Mouse (Mus musculus) CH12.LX (cell line): ENCODE data around the gene Gm28038. TPM values are rescaled to one million over a fixed set of nuclear protein-coding genes. Genes with fewer than 3 reads are reported as not detected.

Experiments
- DNase-seq: peaks from one replicate; pipeline ENCODE4 v3.0.0-alpha.2; 2013; ENCODE audit errors: extremely low read depth
- H3K27ac ChIP-seq: 2 replicates; pipeline ENCODE4 v1.5.1; 2012; ENCODE audit warnings: low read depth, mild to moderate bottlenecking, control low read depth, moderate library complexity; ENCODE audit not compliant: insufficient read depth
- H3K27me3 ChIP-seq: replicated peaks from 2 replicates; pipeline ENCODE3; 2012; ENCODE audit warnings: inconsistent platforms
- H3K36me3 ChIP-seq, 2 experiments: replicated peaks in 1 of 2; 2 replicates each; pipeline versions ENCODE3 to v1.6.1; 2012; ENCODE audit warnings: inconsistent platforms in 1 of 2, low read length in 1 of 2, mild to moderate bottlenecking in 1 of 2, mixed read lengths in 1 of 2, moderate library complexity in 1 of 2; ENCODE audit not compliant: control insufficient read depth in 1 of 2, insufficient read depth in 1 of 2
- H3K4me1 ChIP-seq, 2 experiments: 2 replicates each; pipeline ENCODE4 v1.6.1; 2012; ENCODE audit warnings: inconsistent platforms in 1 of 2, moderate library complexity in 1 of 2; ENCODE audit not compliant: insufficient read depth in 2 of 2, control insufficient read depth in 1 of 2
- H3K4me2 ChIP-seq: 2 replicates; pipeline ENCODE4 v1.6.1; 2012; ENCODE audit warnings: low read depth, mild to moderate bottlenecking, control low read depth; ENCODE audit not compliant: poor library complexity, insufficient read depth, severe bottlenecking
- H3K4me3 ChIP-seq, 3 experiments: fragments of 150-350 bp in 1 of 3; sonication (generic) in 1 of 3; replicated peaks in 1 of 3; 2 replicates each; pipeline versions ENCODE3 to v1.5.1; 2011 to 2012; ENCODE audit warnings: low read depth in 2 of 3, low read length in 2 of 3, mild to moderate bottlenecking in 2 of 3, moderate library complexity in 2 of 3, control low read depth in 1 of 3, improper control_type of control experiment in 1 of 3, inconsistent platforms in 1 of 3, mixed read lengths in 1 of 3; ENCODE audit not compliant: poor library complexity in 1 of 3
- H3K79me2 ChIP-seq: replicated peaks from 2 replicates; pipeline ENCODE4 v1.6.1; 2012; ENCODE audit warnings: mild to moderate bottlenecking, moderate library complexity; ENCODE audit not compliant: control insufficient read depth, poor library complexity, insufficient read depth, severe bottlenecking; ENCODE audit errors: extremely low read depth
- H3K9ac ChIP-seq: 2 replicates; pipeline ENCODE4 v1.6.1; 2012; ENCODE audit warnings: low read depth, mild to moderate bottlenecking, control low read depth, moderate library complexity; ENCODE audit not compliant: insufficient read depth
- H3K9me3 ChIP-seq: replicated peaks from 2 replicates; pipeline ENCODE3; 2012; ENCODE audit warnings: low read length, inconsistent platforms, mixed read lengths
- CHD2 ChIP-seq: IDR thresholded peaks from 2 replicates; pipeline ENCODE4 v1.6.1; 2011; ENCODE audit warnings: low read length, improper control_type of control experiment
- ETS1 ChIP-seq: conservative IDR thresholded peaks from 2 replicates; pipeline ENCODE4 v1.6.1; 2012; ENCODE audit warnings: low read depth, mild to moderate bottlenecking, inconsistent platforms, low read length, improper control_type of control experiment, moderate library complexity
- IRF4 ChIP-seq: IDR thresholded peaks from 2 replicates; pipeline ENCODE4 v1.6.1; 2014; ENCODE audit warnings: low read depth, mild to moderate bottlenecking, inconsistent platforms, low read length, improper control_type of control experiment
- JUN ChIP-seq: IDR thresholded peaks from 2 replicates; pipeline ENCODE4 v1.6.1; 2011; ENCODE audit warnings: low read depth, mild to moderate bottlenecking, low read length, improper control_type of control experiment, moderate library complexity; ENCODE audit not compliant: insufficient read depth
- MXI1 ChIP-seq: IDR thresholded peaks from 2 replicates; pipeline ENCODE4 v1.6.1; 2011; ENCODE audit warnings: mild to moderate bottlenecking, low read depth, low read length, improper control_type of control experiment
- MYC ChIP-seq: IDR thresholded peaks from 2 replicates; pipeline ENCODE4 v1.6.1; 2011; ENCODE audit warnings: low read depth, mild to moderate bottlenecking, improper control_type of control experiment, low read length
- NELFE ChIP-seq: IDR thresholded peaks from 2 replicates; pipeline ENCODE4 v1.6.1; 2011; ENCODE audit warnings: low read depth, low read length, improper control_type of control experiment
- NRF1 ChIP-seq: IDR thresholded peaks from 2 replicates; pipeline ENCODE4 v1.6.1; 2014; ENCODE audit warnings: low read depth, mild to moderate bottlenecking, inconsistent platforms, low read length, improper control_type of control experiment, moderate library complexity
- PAX5 ChIP-seq: IDR thresholded peaks from 2 replicates; pipeline ENCODE4 v1.6.1; 2012; ENCODE audit warnings: low read length, inconsistent platforms, mixed read lengths
- POLR2AphosphoS2 ChIP-seq: IDR thresholded peaks from 2 replicates; pipeline ENCODE4 v1.6.1; 2011; ENCODE audit warnings: low read depth, low read length, improper control_type of control experiment
- RCOR1 ChIP-seq: conservative IDR thresholded peaks from 2 replicates; pipeline ENCODE4 v1.6.1; 2012; ENCODE audit warnings: low read depth, mild to moderate bottlenecking, inconsistent platforms, low read length, improper control_type of control experiment
- SIN3A ChIP-seq: IDR thresholded peaks from 2 replicates; pipeline ENCODE4 v1.6.1; 2012; ENCODE audit warnings: low read length, improper control_type of control experiment, inconsistent platforms
- TCF12 ChIP-seq: IDR thresholded peaks from 2 replicates; pipeline ENCODE4 v1.6.1; 2014; ENCODE audit warnings: low read depth, mild to moderate bottlenecking, inconsistent platforms, low read length, improper control_type of control experiment
- USF1 ChIP-seq: IDR thresholded peaks from 2 replicates; pipeline ENCODE4 v1.6.1; 2014; ENCODE audit warnings: low read depth, mild to moderate bottlenecking, inconsistent platforms, low read length, improper control_type of control experiment
- ZKSCAN1 ChIP-seq: IDR thresholded peaks from 2 replicates; pipeline ENCODE4 v1.6.1; 2012; ENCODE audit warnings: low read depth, inconsistent platforms, low read length, improper control_type of control experiment, borderline replicate concordance
- ZMIZ1 ChIP-seq: IDR thresholded peaks from 2 replicates; pipeline ENCODE4 v1.6.1; 2012; ENCODE audit warnings: low read depth, mild to moderate bottlenecking, inconsistent platforms, low read length, improper control_type of control experiment
- ZNF384 ChIP-seq: IDR thresholded peaks from 2 replicates; pipeline ENCODE4 v1.6.1; 2012; ENCODE audit warnings: low read depth, low read length, improper control_type of control experiment, inconsistent platforms
- dilution Hi-C: fragments of 300-500 bp; cut with MboI; formaldehyde crosslinking; loops from 2 replicates; pipeline ENCODE4 v1.14.3; 2020; ENCODE audit warnings: low sequenced_read_pairs; ENCODE audit not compliant: extremely low pct_unique_long_range_greater_than_20kb, extremely low pct_ligation_motif_present
- in situ Hi-C: fragments of 300-500 bp; cut with MboI; formaldehyde crosslinking; loops from 3 replicates; pipeline ENCODE4 v1.14.3; 2019; ENCODE audit warnings: low sequenced_read_pairs, low pct_ligation_motif_present, low pct_unique_long_range_greater_than_20kb, mixed read lengths
- polyA plus RNA-seq: library from polyadenylated mRNA; unstranded; fragments of >175 nt; gene quantifications from 2 replicates; pipeline ENCODE4 v1.2.1, GENCODE M21; 2012; ENCODE audit warnings: low read depth; ENCODE audit not compliant: insufficient read length
- total RNA-seq, 2 experiments: library from RNA; depleted of rRNA; stranded (reverse); fragments of 300-350 nt in 1 of 2; fragments of >200 nt in 1 of 2; gene quantifications; 2 replicates each; pipeline ENCODE4 v1.2.3; 2012 to 2014

Gm28038 gene
- total and polyA plus RNA-seq, 3 experiments, result not detected

GRCm38 (mm10) chr2:30343601-30344137 lies 62.8 kb downstream of the Gm28038 start:
- no peak overlapping the region for H3K4me2 ChIP-seq
- dilution Hi-C loops, result no loop called here

GRCm38 (mm10) chr2:30345971-30346676 lies 65.3 kb downstream of the Gm28038 start:
- H3K4me1 ChIP-seq, result peaks cover 5 to 42% of the 10 kb centered on the region in 2 experiments; a peak in 3 of 4 replicates
- H3K27ac ChIP-seq, result no peak overlapping the region
- H3K27me3 ChIP-seq, result no peaks in the 10 kb centered on the region
- TF ChIP-seq TCF12 (no peak), MXI1 (no peak), PAX5 (no peak), JUN (no peak), RCOR1 (no peak), ZMIZ1 (no peak), SIN3A (no peak)
- H3K36me3 ChIP-seq, result peaks cover 80 to 98% of the 10 kb centered on the region in 2 experiments
- H3K4me3 ChIP-seq, result no peak overlapping the region
- H3K9ac ChIP-seq, result no peak overlapping the region
- no peaks in the 10 kb centered on the region for H3K79me2 ChIP-seq
- peak; percentile 19 for DNase-seq
- dilution Hi-C loops (no loop called here), in situ Hi-C loops (no loop called here)
- no peak overlapping the region for H3K4me2 ChIP-seq
- no peaks in the 10 kb centered on the region for H3K9me3 ChIP-seq

More at GRCm38 (mm10) chr2:30343601-30344137, 62.8 kb downstream of the Gm28038 start:
- in situ Hi-C loops, result no loop called here
- Histone ChIP-seq H3K27ac (no peak overlapping the region), H3K9ac (no peak overlapping the region), H3K79me2 (no peaks in the 10 kb centered on the region), H3K4me3 (no peak overlapping the region), H3K36me3 (peaks cover 88 to 98% of the 10 kb centered on the region in 2 experiments), H3K9me3 (no peaks in the 10 kb centered on the region), H3K4me1 (peaks cover 0 to 28% of the 10 kb centered on the region in 2 experiments; a peak in 2 of 4 replicates), H3K27me3 (no peaks in the 10 kb centered on the region)
- no peak for TF ChIP-seq ZKSCAN1
- no peak for TF ChIP-seq NRF1
- TF ChIP-seq TCF12, result no peak
- TF ChIP-seq POLR2AphosphoS2, result no peak
- no peak for TF ChIP-seq ZNF384
- TF ChIP-seq PAX5, result no peak
- no peak for DNase-seq

DNA sequence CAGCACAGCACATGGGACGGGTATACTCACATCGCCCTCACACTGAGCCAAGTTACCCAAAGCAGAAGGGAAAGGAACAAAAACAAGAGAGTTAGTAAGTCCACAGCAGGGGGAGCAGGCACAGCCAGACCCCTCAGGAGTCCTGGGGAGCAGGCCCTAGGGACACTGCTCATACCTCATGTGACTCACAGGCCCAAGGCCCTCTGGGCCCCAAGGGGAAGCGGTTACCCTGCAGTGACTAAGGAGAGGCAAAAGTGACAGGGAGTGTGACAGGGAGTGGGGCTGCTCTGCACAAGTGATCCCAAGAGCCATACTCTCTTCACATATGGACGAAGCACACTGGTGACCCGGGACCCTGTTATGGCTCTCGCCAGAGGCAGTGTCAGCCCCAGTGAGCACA lies 68.4 kb downstream of the Gm28038 start:
- H3K9me3 ChIP-seq, result no peaks in the 10 kb centered on the region
- no peak overlapping the region for H3K4me2 ChIP-seq
- H3K79me2 ChIP-seq, result no peaks in the 10 kb centered on the region
- peak; percentile 17 for DNase-seq
- H3K4me3 ChIP-seq, result no peak overlapping the region
- no peak overlapping the region for H3K9ac ChIP-seq
- H3K36me3 ChIP-seq, result peaks cover 65 to 90% of the 10 kb centered on the region in 2 experiments
- 0 out of 2 replicates have a peak overlapping the region, but pooled peaks have one; percentile 26 for H3K27ac ChIP-seq
- no peaks in the 10 kb centered on the region for H3K27me3 ChIP-seq
- TF ChIP-seq IRF4 (no peak), NRF1 (no peak), NELFE (no peak), MYC (no peak), ETS1 (no peak), USF1 (no peak), CHD2 (no peak)
- dilution Hi-C loops (no loop called here), in situ Hi-C loops (no loop called here)
- peaks cover 5 to 37% of the 10 kb centered on the region in 2 experiments; a peak in 3 of 4 replicates for H3K4me1 ChIP-seq
